ENCODE assay signal across 8 mouse cellular contexts in the genomic region with DNA sequence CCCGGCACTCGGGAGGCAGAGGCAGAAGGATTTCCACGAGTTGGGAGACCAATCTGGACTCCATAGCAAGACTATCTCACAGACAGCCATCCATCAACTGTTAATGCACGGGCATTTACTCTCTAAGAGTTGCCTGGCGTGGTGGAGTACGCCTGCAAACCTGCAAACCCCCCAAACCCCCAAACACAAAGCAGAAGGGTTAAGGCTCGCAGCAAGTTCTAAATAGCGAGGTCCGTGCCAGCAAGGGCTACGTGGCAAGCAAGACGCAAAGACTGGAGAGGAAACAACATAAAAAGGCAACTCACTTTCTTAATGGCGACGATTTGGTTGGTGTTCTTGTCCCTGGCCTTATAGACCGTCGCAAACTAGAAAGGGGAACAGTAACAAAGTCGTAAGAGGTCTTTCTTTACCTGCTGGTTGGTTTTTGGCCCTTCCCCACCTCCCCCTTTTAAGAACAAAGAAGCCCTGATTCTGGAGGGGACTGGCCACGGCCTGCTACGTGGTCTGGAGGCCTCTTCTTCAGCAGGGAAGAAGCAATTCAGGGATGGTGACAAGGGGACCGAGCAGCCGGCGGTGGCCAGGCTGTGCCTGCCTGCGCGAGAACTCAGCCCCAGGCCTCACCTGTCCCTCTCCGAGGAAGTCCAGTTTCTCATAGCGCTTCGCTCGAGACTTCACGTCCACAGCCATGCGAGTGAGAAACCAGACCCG. TPM values are rescaled to one million over a fixed set of nuclear protein-coding genes. Genes with fewer than 3 reads are reported as not detected.
DNase-seq lines count a peak whose midpoint lies in the region; ATAC-seq and TF ChIP-seq lines count a peak whose summit lies in the region.

No protein-coding gene starts in this region.

- 2% methylated on average over 30 of the region's 30 CpGs for WGBS in forebrain, embryonic 11.5 days
- WGBS in intestine, postnatal 0 days, result under 1% methylated on average over 30 of the region's 30 CpGs

- H3K27ac ChIP-seq in forebrain, embryonic 11.5 days (ENCODE audit: low read depth, low read length), result peak overlapping the region; percentile 65
- H3K27ac ChIP-seq in intestine, postnatal 0 days (ENCODE audit: low read depth, low read length), result peak overlapping the region; percentile 94

- no peaks in the 10 kb centered on the region; the same call in 1 of the 2 replicates for H3K36me3 ChIP-seq in forebrain, embryonic 11.5 days (ENCODE audit: control insufficient read depth, insufficient read depth, low read length)
- peaks cover 11% of the 10 kb centered on the region; the same call in 1 of the 2 replicates for H3K36me3 ChIP-seq in intestine, postnatal 0 days (ENCODE audit: control insufficient read depth, insufficient read depth)
- H3K36me3 ChIP-seq in megakaryocyte, embryonic 14.5 days (replicated peaks; ENCODE audit: low read length), result peaks cover 42% of the 10 kb centered on the region

- TF ChIP-seq CTCF in intestine, postnatal 0 days (IDR thresholded peaks at IDR 0.05; ENCODE audit: low read depth), result no peak

- H3K4me3 ChIP-seq in forebrain, embryonic 11.5 days (ENCODE audit: low read depth, low read length), result peak overlapping the region; percentile 87
- H3K4me3 ChIP-seq in intestine, postnatal 0 days (ENCODE audit: low read depth, low read length), result peak overlapping the region; percentile 92
- peak overlapping the region; percentile 96 for H3K4me3 ChIP-seq in megakaryocyte, embryonic 14.5 days (replicated peaks)

- peaks cover 5% of the 10 kb centered on the region; the same call in 1 of the 2 replicates for H3K4me1 ChIP-seq in forebrain, embryonic 11.5 days (replicated peaks; ENCODE audit: control insufficient read depth, insufficient read depth, low read length)
- no peaks in the 10 kb centered on the region for H3K4me1 ChIP-seq in intestine, postnatal 0 days (replicated peaks; ENCODE audit: control insufficient read depth, insufficient read depth, low read length)
- H3K4me1 ChIP-seq in megakaryocyte, embryonic 14.5 days, result peaks cover 35% of the 10 kb centered on the region

- DNase-seq in left cerebral cortex, postnatal 4 days, result peak; percentile 5
- DNase-seq in left cerebral cortex, postnatal 25 days (ENCODE audit: low spot score in 2 of 2), result no peak
- DNase-seq in forebrain, embryonic 11.5 days (ENCODE audit: low spot score), result peak; percentile 52
- DNase-seq in right cerebral cortex, postnatal 10 days (ENCODE audit: low spot score in 2 of 2), result no peak

- H3K9me3 ChIP-seq in forebrain, embryonic 11.5 days (ENCODE audit: control insufficient read depth, low read length), result no peaks in the 10 kb centered on the region
- H3K9me3 ChIP-seq in intestine, postnatal 0 days (ENCODE audit: control insufficient read depth), result no peaks in the 10 kb centered on the region
- H3K9me3 ChIP-seq in megakaryocyte, embryonic 14.5 days, result no peaks in the 10 kb centered on the region

- H3K9ac ChIP-seq in forebrain, embryonic 11.5 days (ENCODE audit: low read length), result peak overlapping the region; percentile 89
- H3K9ac ChIP-seq in intestine, postnatal 0 days (ENCODE audit: low read depth, low read length), result peak overlapping the region; percentile 81

- ATAC-seq in activated CD4-positive, CD25-positive, alpha-beta regulatory T cell, adult 4 months, result peak; percentile 35
- ATAC-seq in forebrain, embryonic 11.5 days (replicated peaks; ENCODE audit: low FRiP score), result peak; percentile 89; the same call in 1 of the 2 replicates
- ATAC-seq in intestine, postnatal 0 days, result peak; percentile 78
- ATAC-seq in inflammation-experienced regulatory T-cells, adult 6 months, result no peak

- intact Hi-C loops in left cerebral cortex, postnatal 4 days (cut with DNase I), result no loop called here
- intact Hi-C loops in left cerebral cortex, postnatal 25 days (cut with DNase I), result loop anchor here (2.0 kb wide), 1 partner anchor 80 kb away; a partner anchor contains a TSS

- H3K27me3 ChIP-seq in forebrain, embryonic 11.5 days (ENCODE audit: control insufficient read depth, insufficient read depth, low read length), result no peaks in the 10 kb centered on the region
- no peaks in the 10 kb centered on the region for H3K27me3 ChIP-seq in intestine, postnatal 0 days (replicated peaks; ENCODE audit: control insufficient read depth, insufficient read depth, low read length)
- no peaks in the 10 kb centered on the region for H3K27me3 ChIP-seq in megakaryocyte, embryonic 14.5 days (replicated peaks)

- H3K4me2 ChIP-seq in forebrain, embryonic 11.5 days (ENCODE audit: low read depth, low read length, severe bottlenecking), result peak overlapping the region; percentile 72
- peak overlapping the region; percentile 80 for H3K4me2 ChIP-seq in intestine, postnatal 0 days (replicated peaks; ENCODE audit: low read depth)

RNA-seq across cellular contexts. Expression of a gene that starts 0.4 kb away (rescaled TPM):
- total RNA-seq in left cerebral cortex, postnatal 4 days (2021), result 10 to 100 TPM; 37.8 to 39.9 TPM
- total RNA-seq in left cerebral cortex, postnatal 25 days (2021), result 10 to 100 TPM; 35.3 to 39.3 TPM
- polyA plus RNA-seq in activated CD4-positive, CD25-positive, alpha-beta regulatory T cell, adult 4 months (2017; shearing (Covaris generic)), result 10 to 100 TPM; 68.3 to 77.4 TPM
- 72.3 and 75.0 TPM in 2 replicates for polyA plus RNA-seq in forebrain, embryonic 11.5 days (2014; fragmentation: Nextera tagmentation; extraction: Ambion mirVana)
- polyA plus RNA-seq in intestine, postnatal 0 days (2015; fragmentation: Nextera tagmentation; extraction: Ambion mirVana), result 44.3 and 47.3 TPM in 2 replicates
- 15.0 and 19.6 TPM in 2 replicates for polyA plus RNA-seq in megakaryocyte, embryonic 14.5 days (2012; ENCODE audit: insufficient read depth, low replicate concordance)
- polyA plus RNA-seq in inflammation-experienced regulatory T-cells, adult 6 months (2017; shearing (Covaris generic)), result 10 to 100 TPM; 80.9 to 96.4 (median 82.6) TPM

RNA-seq across cellular contexts. Expression of a gene that starts 14.2 kb away (rescaled TPM):
- 10 to 100 TPM; 51.0 to 54.5 TPM for total RNA-seq in left cerebral cortex, postnatal 4 days (2021)
- 10 to 100 TPM; 56.5 to 61.3 TPM for total RNA-seq in left cerebral cortex, postnatal 25 days (2021)
- polyA plus RNA-seq in activated CD4-positive, CD25-positive, alpha-beta regulatory T cell, adult 4 months (2017; shearing (Covaris generic)), result 100 to 1,000 TPM; 108 to 119 TPM
- 125 and 140 TPM in 2 replicates for polyA plus RNA-seq in forebrain, embryonic 11.5 days (2014; fragmentation: Nextera tagmentation; extraction: Ambion mirVana)
- polyA plus RNA-seq in intestine, postnatal 0 days (2015; fragmentation: Nextera tagmentation; extraction: Ambion mirVana), result 406 and 410 TPM in 2 replicates
- 44.4 and 117 TPM in 2 replicates for polyA plus RNA-seq in megakaryocyte, embryonic 14.5 days (2012; ENCODE audit: insufficient read depth, low replicate concordance)
- polyA plus RNA-seq in inflammation-experienced regulatory T-cells, adult 6 months (2017; shearing (Covaris generic)), result 100 to 1,000 TPM; 104 to 123 (median 106) TPM

RNA-seq across cellular contexts. Expression of a gene that starts 45.4 kb away (rescaled TPM):
- total RNA-seq in left cerebral cortex, postnatal 4 days (2021), result 1 to 10 TPM; 3.9 to 4.1 TPM
- under 1 TPM; 0.53 to 0.57 TPM for total RNA-seq in left cerebral cortex, postnatal 25 days (2021)
- 1 to 10 TPM; 6.0 to 6.9 TPM for polyA plus RNA-seq in activated CD4-positive, CD25-positive, alpha-beta regulatory T cell, adult 4 months (2017; shearing (Covaris generic))
- polyA plus RNA-seq in forebrain, embryonic 11.5 days (2014; fragmentation: Nextera tagmentation; extraction: Ambion mirVana), result 61.5 and 65.1 TPM in 2 replicates
- 9.5 and 10.4 TPM in 2 replicates for polyA plus RNA-seq in intestine, postnatal 0 days (2015; fragmentation: Nextera tagmentation; extraction: Ambion mirVana)
- 9.2 TPM in 1 of 2 replicates, not detected in the other for polyA plus RNA-seq in megakaryocyte, embryonic 14.5 days (2012; ENCODE audit: insufficient read depth, low replicate concordance)
- 10 to 100 TPM in 1 of 3 experiments, 1 to 10 TPM in 2; 3.2 to 16.6 (median 3.2) TPM for polyA plus RNA-seq in inflammation-experienced regulatory T-cells, adult 6 months (2017; shearing (Covaris generic))

RNA-seq across cellular contexts. Expression of a gene that starts 56.1 kb away (rescaled TPM):
- 1 to 10 TPM; 8.3 to 8.9 TPM for total RNA-seq in left cerebral cortex, postnatal 4 days (2021)
- total RNA-seq in left cerebral cortex, postnatal 25 days (2021), result 1 to 10 TPM; 1.7 to 1.8 TPM
- 10 to 100 TPM; 51.2 to 57.0 TPM for polyA plus RNA-seq in activated CD4-positive, CD25-positive, alpha-beta regulatory T cell, adult 4 months (2017; shearing (Covaris generic))
- 455 and 459 TPM in 2 replicates for polyA plus RNA-seq in forebrain, embryonic 11.5 days (2014; fragmentation: Nextera tagmentation; extraction: Ambion mirVana)
- polyA plus RNA-seq in intestine, postnatal 0 days (2015; fragmentation: Nextera tagmentation; extraction: Ambion mirVana), result 30.3 and 41.3 TPM in 2 replicates
- 3.9 TPM in 1 of 2 replicates, not detected in the other for polyA plus RNA-seq in megakaryocyte, embryonic 14.5 days (2012; ENCODE audit: insufficient read depth, low replicate concordance)
- 100 to 1,000 TPM in 1 of 3 experiments, 10 to 100 TPM in 2; 10.2 to 168 (median 20.0) TPM for polyA plus RNA-seq in inflammation-experienced regulatory T-cells, adult 6 months (2017; shearing (Covaris generic))

Comparison
In these comparisons a context has a peak if more than half of its experiments do, and no peak if none do; other contexts are left out.
1. DNase-seq: peak in left cerebral cortex, postnatal 4 days (single experiment) and forebrain, embryonic 11.5 days (single experiment); none in left cerebral cortex, postnatal 25 days (0 of 2) and right cerebral cortex, postnatal 10 days (0 of 2).
2. Peak in every context shown above with its lines, with median percentiles within 50 percentile points of each other: H3K4me3 ChIP-seq.